Mouse (Mus musculus): ENCODE data around the gene Maml2. TPM values are rescaled to one million over a fixed set of nuclear protein-coding genes. Genes with fewer than 3 reads are reported as not detected.

The Maml2 gene
- polyA plus RNA-seq, 1 experiment from 2014 or later, result 13.9 TPM

DNA sequence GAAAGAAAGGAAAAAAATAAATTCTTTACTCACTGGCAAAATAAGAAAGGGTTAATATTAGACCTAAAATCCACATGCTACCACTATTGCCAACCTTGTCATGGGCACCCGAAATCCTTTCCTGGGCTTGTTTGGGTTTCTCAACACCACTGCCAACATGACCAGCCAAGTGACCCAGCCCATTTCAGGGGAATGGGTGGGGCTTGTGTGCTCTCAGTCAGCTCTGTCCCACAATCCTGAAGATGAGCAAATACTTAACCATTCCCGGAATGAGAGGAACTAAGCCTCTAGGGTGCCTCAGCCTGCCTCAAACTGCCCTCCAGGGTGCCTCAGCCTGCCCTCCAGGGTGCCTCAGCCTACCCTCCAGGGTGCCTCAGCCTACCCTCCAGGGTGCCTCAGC lies 371.0 kb downstream of the Maml2 start:
- Histone ChIP-seq H3K9me3 (no peaks in the 10 kb centered on the region), H3K4me3 (no peak overlapping the region), H3K27ac (no peak overlapping the region), H3K36me3 (no peaks in the 10 kb centered on the region), H3K27me3 (replicated peaks) (no peaks in the 10 kb centered on the region), H3K9ac (no peak overlapping the region), H3K4me2 (replicated peaks) (no peak overlapping the region), H3K4me1 (0 out of 2 replicates have a peak, but pooled peaks cover 2% of the 10 kb centered on the region)
- WGBS, result 81% methylated on average over 2 of the region's 2 CpGs
- ATAC-seq (ENCODE audit: low FRiP score, low read depth), result no peak

DNA sequence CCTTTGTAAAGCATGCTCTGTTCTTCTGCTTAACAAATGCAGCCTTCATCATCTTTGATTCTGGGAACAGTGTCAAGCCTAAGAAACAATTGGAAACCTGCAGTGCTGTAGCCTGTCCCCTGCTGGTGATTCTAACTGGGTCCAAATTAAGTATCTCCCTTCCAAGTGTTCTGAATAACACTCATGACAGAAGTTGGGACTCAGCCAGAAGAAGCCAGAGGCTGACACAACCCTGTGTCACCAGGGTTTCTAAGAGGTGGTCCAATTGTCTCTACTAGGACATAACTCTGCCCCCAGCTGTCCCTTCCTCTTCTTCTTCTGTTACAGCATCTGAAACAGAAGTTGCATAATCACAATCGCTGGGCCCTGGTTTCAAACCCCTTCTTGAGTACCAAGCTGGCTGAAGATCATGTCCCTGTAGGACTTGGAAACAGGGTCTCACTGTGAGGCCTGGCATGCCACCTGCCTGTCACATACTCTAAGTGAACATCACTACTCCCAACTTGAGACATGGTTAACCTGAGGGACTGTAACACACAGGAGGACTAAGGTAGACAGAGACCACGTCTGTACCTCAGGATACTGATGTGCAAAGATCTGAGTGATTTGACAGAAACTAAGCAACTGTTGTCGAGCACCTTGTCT lies 373.5 kb downstream of the Maml2 start:
- ATAC-seq (ENCODE audit: low FRiP score, low read depth), result no peak
- Histone ChIP-seq H3K4me2 (replicated peaks) (no peak overlapping the region), H3K4me1 (no peaks in the 10 kb centered on the region), H3K9me3 (no peaks in the 10 kb centered on the region), H3K27ac (no peak overlapping the region), H3K36me3 (no peaks in the 10 kb centered on the region), H3K9ac (no peak overlapping the region), H3K27me3 (replicated peaks) (no peaks in the 10 kb centered on the region), H3K4me3 (no peak overlapping the region)
- WGBS, result 86% methylated on average over 3 of the region's 3 CpGs

DNA sequence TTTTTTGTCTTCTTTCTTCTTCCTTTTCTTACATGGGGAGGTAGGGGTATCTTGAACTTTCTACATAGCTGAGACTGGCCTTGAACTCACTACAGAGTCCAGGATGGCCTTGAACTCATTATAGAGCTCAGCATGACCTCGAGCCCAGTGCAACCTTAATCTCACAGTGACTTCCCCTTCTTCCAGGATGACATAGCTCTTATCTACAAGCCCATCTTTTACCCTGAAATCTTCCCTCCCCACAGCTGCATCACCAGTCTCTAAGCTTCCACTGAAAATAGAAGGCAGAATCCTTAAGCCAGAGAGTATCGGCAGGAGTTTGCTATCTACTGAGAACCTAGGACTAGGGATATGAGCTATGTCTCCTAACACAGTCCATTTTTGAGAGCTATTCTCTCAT lies 375.5 kb downstream of the Maml2 start:
- no peak for ATAC-seq (ENCODE audit: low FRiP score, low read depth)
- WGBS, result 95% methylated on average over 2 of the region's 2 CpGs
- H3K36me3 ChIP-seq, result no peaks in the 10 kb centered on the region
- no peaks in the 10 kb centered on the region for H3K27me3 ChIP-seq (replicated peaks)
- H3K9me3 ChIP-seq, result no peaks in the 10 kb centered on the region
- no peaks in the 10 kb centered on the region for H3K4me1 ChIP-seq
- H3K27ac ChIP-seq, result no peak overlapping the region
- no peak overlapping the region for H3K4me2 ChIP-seq (replicated peaks)
- H3K9ac ChIP-seq, result no peak overlapping the region
- H3K4me3 ChIP-seq, result no peak overlapping the region

DNA sequence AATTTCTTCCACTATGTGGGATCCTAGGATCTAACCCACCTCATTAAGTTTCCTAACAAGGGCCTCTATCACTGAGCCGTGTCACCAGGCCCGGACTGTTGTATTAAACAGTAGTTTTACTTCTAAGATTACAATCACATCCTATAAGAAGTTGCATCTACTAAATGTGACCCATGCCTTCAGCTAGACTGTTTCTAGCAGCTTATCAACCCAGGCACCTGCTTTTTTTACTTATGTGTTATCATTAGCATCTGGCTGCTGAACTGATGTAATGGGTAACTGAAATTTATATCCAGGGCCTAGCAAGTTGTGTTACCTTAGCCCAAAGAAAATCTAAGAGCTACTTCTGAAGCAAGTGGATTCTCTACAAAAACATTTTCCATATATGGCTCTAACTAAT lies 380.3 kb downstream of the Maml2 start:
- Histone ChIP-seq H3K4me1 (no peaks in the 10 kb centered on the region), H3K9ac (no peak overlapping the region), H3K9me3 (no peaks in the 10 kb centered on the region), H3K4me2 (replicated peaks) (no peak overlapping the region), H3K4me3 (no peak overlapping the region), H3K27ac (no peak overlapping the region), H3K36me3 (no peaks in the 10 kb centered on the region), H3K27me3 (replicated peaks) (no peaks in the 10 kb centered on the region)
- WGBS, result 96% methylated on average over 2 of the region's 2 CpGs
- ATAC-seq (ENCODE audit: low FRiP score, low read depth), result no peak

DNA sequence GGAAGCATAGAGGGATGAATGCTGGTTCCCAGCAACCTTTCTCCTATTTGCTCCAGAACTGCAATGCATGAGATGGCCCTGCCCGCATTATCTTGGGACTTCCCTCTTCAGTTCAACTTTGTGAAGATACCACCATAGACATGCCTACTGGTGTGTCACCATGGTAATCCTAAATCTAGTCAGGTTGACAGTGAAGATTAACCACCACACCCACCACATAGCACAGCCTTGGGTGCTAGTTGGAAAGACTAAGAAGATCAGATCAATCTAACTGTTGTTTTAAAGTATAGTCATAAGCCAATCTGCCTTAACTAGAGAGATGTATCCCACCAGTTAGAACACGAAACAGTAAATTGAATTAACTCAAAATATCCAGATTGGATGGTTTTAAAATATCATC lies 381.9 kb downstream of the Maml2 start:
- Histone ChIP-seq H3K4me1 (no peaks in the 10 kb centered on the region), H3K9me3 (no peaks in the 10 kb centered on the region), H3K27ac (no peak overlapping the region), H3K36me3 (no peaks in the 10 kb centered on the region), H3K4me2 (replicated peaks) (no peak overlapping the region), H3K4me3 (no peak overlapping the region), H3K27me3 (replicated peaks) (no peaks in the 10 kb centered on the region), H3K9ac (no peak overlapping the region)
- ATAC-seq (ENCODE audit: low FRiP score, low read depth), result no peak
- WGBS, result 94% methylated on average over 2 of the region's 2 CpGs

DNA sequence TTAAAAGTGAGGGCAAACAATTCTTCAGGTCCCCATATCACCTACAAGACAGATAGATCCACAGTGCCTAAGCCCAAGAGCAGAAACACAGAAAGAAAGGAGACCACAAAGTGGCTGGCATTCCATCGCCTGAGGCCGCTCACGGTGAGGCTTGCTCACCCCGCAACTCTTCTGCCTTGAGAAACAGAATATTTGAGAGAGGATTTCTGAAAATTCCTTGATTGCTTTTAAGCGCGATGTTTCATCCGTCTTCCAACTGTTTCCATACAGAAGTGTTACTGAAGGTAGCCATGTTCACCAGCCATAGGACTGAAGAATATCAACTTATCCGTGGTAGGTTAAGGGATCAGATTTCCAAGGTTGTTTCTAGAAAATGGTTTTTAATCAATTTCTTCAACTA lies 383.4 kb downstream of the Maml2 start:
- no peaks in the 10 kb centered on the region for H3K36me3 ChIP-seq
- WGBS, result 84% methylated on average over 8 of the region's 8 CpGs
- no peak overlapping the region for H3K27ac ChIP-seq
- no peaks in the 10 kb centered on the region for H3K9me3 ChIP-seq
- no peak for ATAC-seq (ENCODE audit: low FRiP score, low read depth)
- H3K4me2 ChIP-seq (replicated peaks), result peak overlapping the region; percentile 41; the same call in 1 of the 2 replicates
- H3K9ac ChIP-seq, result no peak overlapping the region
- no peaks in the 10 kb centered on the region for H3K4me1 ChIP-seq
- H3K27me3 ChIP-seq (replicated peaks), result no peaks in the 10 kb centered on the region
- no peak overlapping the region for H3K4me3 ChIP-seq

DNA sequence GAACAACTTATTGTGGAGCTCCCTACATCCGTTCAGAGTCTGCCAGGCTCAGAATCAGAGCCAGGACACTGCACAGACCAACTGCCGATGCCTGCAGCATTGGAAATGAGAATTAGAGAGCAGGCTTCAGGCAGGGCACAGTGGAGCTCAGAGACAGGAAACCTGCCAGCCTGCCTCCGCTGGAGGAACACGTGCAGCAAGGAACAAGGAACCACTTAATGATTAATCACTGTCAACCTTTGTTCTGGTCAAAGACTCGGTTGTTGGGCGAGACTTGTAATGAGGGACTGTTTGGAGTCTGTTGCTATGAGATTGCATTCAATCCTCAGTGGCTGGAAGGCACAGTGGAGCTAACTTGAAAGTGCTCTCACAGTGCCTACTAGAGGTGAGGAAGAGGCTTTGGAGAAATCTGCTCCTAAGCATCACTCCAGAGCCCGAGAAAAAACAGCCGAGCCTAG lies 383.9 kb downstream of the Maml2 start:
- H3K27me3 ChIP-seq (replicated peaks), result no peaks in the 10 kb centered on the region
- 4% methylated on average over 8 of the region's 8 CpGs for WGBS
- H3K4me2 ChIP-seq (replicated peaks), result peak overlapping the region; percentile 41
- H3K4me3 ChIP-seq, result no peak overlapping the region
- H3K9ac ChIP-seq, result no peak overlapping the region
- ATAC-seq (ENCODE audit: low FRiP score, low read depth), result peak; percentile 94
- no peaks in the 10 kb centered on the region for H3K4me1 ChIP-seq
- H3K9me3 ChIP-seq, result no peaks in the 10 kb centered on the region
- no peak overlapping the region for H3K27ac ChIP-seq
- no peaks in the 10 kb centered on the region for H3K36me3 ChIP-seq

DNA sequence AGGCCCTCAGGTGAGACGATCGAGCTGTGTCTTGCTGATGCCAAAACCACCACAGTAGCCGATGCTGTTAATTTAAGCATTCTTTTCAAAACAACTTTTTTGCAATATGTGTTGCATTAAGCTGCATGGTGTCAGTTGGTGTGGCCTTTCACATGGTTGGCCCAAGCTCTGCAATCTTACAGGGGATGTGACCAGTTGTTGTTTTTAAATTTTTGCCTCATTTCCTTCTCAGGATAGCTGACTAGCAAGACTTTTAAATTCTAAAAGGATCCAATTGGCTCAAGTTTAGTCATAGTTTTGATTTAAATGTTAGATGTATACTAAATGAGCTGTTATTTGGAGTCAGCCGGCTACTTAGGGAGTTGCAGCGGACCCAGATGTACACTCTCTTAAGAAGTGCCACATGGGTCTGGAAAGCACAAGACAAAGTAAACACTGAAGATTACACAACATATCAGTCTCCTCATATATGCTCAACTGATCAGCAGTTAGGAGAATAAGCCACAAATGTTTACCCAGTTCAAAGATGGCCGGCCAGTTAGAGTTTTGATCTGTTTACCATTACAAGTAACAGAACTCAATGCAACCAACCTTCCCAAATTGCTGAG lies 386.7 kb downstream of the Maml2 start:
- whole genome bisulfite sequencing, result 93% methylated on average over 6 of the region's 6 CpGs
- Histone ChIP-seq H3K9ac (no peak overlapping the region), H3K36me3 (no peaks in the 10 kb centered on the region), H3K9me3 (no peaks in the 10 kb centered on the region), H3K4me1 (peaks cover 7% of the 10 kb centered on the region; the same call in 1 of the 2 replicates), H3K27ac (no peak overlapping the region), H3K27me3 (replicated peaks) (no peaks in the 10 kb centered on the region), H3K4me2 (replicated peaks) (no peak overlapping the region), H3K4me3 (no peak overlapping the region)
- no peak for ATAC-seq (ENCODE audit: low FRiP score, low read depth)

DNA sequence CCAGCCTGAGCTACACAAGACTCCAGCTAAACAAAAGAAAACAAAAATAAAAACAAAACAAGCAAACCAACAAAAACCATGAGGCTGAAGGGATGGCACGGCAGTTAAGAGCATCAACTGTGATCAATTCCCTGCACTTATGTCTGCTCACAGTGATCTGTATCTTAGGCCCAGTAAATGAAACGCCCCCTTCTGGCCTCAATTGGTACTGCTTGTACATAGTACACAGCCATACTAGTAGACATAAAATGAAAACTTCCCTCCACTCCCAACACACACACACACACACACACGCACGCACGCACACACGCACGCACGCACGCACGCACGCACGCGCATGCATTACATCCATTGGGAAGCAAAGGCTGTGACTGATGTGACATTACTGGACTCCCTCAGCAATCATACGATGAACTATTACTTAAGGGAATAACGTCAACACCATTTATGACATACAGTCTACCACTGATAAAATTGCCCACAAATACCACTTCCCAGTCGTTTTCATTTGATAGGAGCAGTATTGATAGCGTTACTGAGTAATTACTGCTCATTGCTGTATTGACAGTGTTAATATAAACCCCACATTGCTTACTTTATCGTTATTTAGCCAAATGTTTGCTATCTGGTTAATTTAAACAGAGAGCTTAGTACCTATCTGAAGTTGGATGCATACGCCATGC lies 389.4 kb downstream of the Maml2 start:
- H3K4me2 ChIP-seq (replicated peaks), result no peak overlapping the region
- H3K4me1 ChIP-seq, result peaks cover 17% of the 10 kb centered on the region
- no peaks in the 10 kb centered on the region for H3K36me3 ChIP-seq
- H3K27ac ChIP-seq, result no peak overlapping the region
- ATAC-seq (ENCODE audit: low FRiP score, low read depth), result no peak
- no peaks in the 10 kb centered on the region for H3K27me3 ChIP-seq (replicated peaks)
- no peaks in the 10 kb centered on the region for H3K9me3 ChIP-seq
- WGBS, result 89% methylated on average over 19 of the region's 19 CpGs
- no peak overlapping the region for H3K4me3 ChIP-seq
- H3K9ac ChIP-seq, result no peak overlapping the region

DNA sequence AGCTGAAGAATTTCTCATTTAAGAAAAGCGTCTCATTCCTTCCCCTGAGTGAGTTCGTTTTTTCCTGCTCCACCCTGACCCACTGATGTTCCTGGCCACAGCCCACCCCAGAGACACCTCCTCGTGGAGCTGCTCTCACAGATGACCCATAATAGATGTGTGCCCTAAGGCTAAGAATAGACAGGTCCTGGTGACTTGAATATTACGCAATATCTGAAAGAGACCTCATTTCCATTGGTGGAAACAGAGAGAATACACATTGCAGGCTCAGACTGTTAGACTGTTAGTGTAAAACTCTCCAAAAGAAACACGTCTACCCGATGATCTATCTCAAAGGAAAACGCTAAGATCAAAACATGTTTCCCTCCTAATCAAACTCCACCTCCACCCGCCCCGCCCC lies 391.2 kb downstream of the Maml2 start:
- Histone ChIP-seq H3K27me3 (replicated peaks) (no peaks in the 10 kb centered on the region), H3K36me3 (no peaks in the 10 kb centered on the region), H3K9ac (no peak overlapping the region), H3K4me3 (no peak overlapping the region), H3K4me2 (replicated peaks) (no peak overlapping the region), H3K27ac (no peak overlapping the region), H3K4me1 (peaks cover 17% of the 10 kb centered on the region), H3K9me3 (no peaks in the 10 kb centered on the region)
- ATAC-seq (ENCODE audit: low FRiP score, low read depth), result no peak
- WGBS, result 82% methylated on average over 9 of the region's 9 CpGs

DNA sequence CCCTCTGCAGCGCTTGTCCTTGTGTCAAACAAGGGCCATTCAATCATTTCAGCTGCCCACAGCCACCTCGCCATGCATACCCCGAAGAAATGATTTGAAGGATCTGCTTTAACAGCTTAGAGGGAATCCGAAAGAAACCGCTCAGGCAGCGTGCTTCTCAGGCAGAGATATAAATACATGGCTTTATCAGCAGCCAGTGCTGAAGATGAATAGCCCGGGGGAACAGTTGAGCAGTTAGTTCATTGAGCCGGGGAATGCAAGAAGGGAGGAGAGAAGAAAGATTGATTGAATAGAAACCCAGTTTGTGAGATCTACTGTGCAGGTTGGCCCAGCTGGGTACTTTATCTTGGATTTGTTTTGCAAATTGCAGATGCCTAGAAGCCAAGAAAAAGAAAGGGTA lies 392.6 kb downstream of the Maml2 start:
- 30% methylated on average over 8 of the region's 8 CpGs for WGBS
- ATAC-seq (ENCODE audit: low FRiP score, low read depth), result peak; percentile 53; the same call in 1 of the 2 replicates
- Histone ChIP-seq H3K27me3 (replicated peaks) (no peaks in the 10 kb centered on the region), H3K4me3 (no peak overlapping the region), H3K36me3 (no peaks in the 10 kb centered on the region), H3K4me2 (replicated peaks) (peak overlapping the region; percentile 5; the same call in 1 of the 2 replicates), H3K4me1 (peaks cover 17% of the 10 kb centered on the region), H3K9me3 (no peaks in the 10 kb centered on the region), H3K9ac (no peak overlapping the region), H3K27ac (no peak overlapping the region)

DNA sequence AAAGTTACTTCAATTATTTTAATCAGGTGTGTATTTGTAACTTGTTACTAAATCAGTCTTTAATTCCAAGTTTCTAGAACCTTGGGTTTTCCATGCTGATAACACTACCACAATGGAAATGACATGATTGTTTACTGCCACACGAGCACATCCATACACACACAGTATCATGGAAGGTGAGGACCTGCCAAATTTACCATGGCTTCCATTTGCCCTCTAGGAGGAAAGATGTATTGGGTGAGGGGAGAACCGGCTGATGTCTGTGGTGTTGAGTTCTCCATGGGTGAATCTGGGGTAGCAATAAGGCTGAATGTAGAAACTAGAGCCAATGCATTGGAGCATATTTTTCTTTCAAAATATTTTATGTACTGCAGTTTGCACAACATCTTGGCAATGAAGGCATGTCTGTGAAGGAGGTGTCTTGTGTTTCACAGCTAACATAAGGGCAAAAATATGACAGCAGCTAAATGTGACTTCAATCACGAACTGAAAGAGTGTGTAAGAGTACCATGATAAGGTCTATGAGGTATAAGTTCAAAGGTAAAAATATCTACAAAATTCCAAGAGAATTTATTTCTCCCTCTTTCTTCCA lies 396.0 kb downstream of the Maml2 start:
- WGBS, result 88% methylated on average over 3 of the region's 3 CpGs
- no peaks in the 10 kb centered on the region for H3K36me3 ChIP-seq
- no peak for ATAC-seq (ENCODE audit: low FRiP score, low read depth)
- no peaks in the 10 kb centered on the region for H3K9me3 ChIP-seq
- peaks cover 20% of the 10 kb centered on the region for H3K4me1 ChIP-seq
- no peak overlapping the region for H3K4me2 ChIP-seq (replicated peaks)
- no peak overlapping the region for H3K9ac ChIP-seq
- H3K4me3 ChIP-seq, result no peak overlapping the region
- H3K27me3 ChIP-seq (replicated peaks), result no peaks in the 10 kb centered on the region
- no peak overlapping the region for H3K27ac ChIP-seq
